Mouse (Mus musculus): Measurements from ENCODE around the gene Zfp334.

The Zfp334 gene

GRCm38 (mm10) chr2:165376001-165376400 lies 12.1 kb downstream of the Zfp334 start:
- no peak for DNase-seq (ENCODE audit: low spot score in 2 of 2)

GRCm38 (mm10) chr2:165375478-165375877 lies 12.6 kb downstream of the Zfp334 start:
- DNase-seq (ENCODE audit: low spot score in 2 of 2), result no peak

- DNase-seq (ENCODE audit: low spot score in 2 of 2), result no peak
These were observed 17.0 kb downstream of the Zfp334 start for GRCm38 (mm10) chr2:165371066-165371465.

- no peak for DNase-seq (ENCODE audit: low spot score in 2 of 2)
These were observed 17.7 kb downstream of the Zfp334 start for GRCm38 (mm10) chr2:165370348-165370747.

- DNase-seq (ENCODE audit: low spot score in 2 of 2), result no peak
These were observed 19.6 kb downstream of the Zfp334 start, which contains the start of gene Zfp663 for GRCm38 (mm10) chr2:165368496-165368895. TSS of gene Zfp663 (minus strand) at chr2:165368729.

GRCm38 (mm10) chr2:165367868-165368439 lies 20.1 kb downstream of the Zfp334 start:
- no peak for DNase-seq (ENCODE audit: low spot score in 2 of 2)

- peak in 1 of 2 experiments; percentile 40 for DNase-seq (ENCODE audit: low spot score in 2 of 2)
These were observed 21.0 kb downstream of the Zfp334 start for GRCm38 (mm10) chr2:165367047-165367520.

- no peak for DNase-seq (ENCODE audit: low spot score in 2 of 2)
These were observed 23.5 kb downstream of the Zfp334 start for GRCm38 (mm10) chr2:165364334-165365091.

GRCm38 (mm10) chr2:165363282-165363681 lies 24.8 kb downstream of the Zfp334 start:
- no peak for DNase-seq (ENCODE audit: low spot score in 2 of 2)

- no peak for DNase-seq (ENCODE audit: low spot score in 2 of 2)
These were observed 27.2 kb downstream of the Zfp334 start for GRCm38 (mm10) chr2:165360861-165361260.

GRCm38 (mm10) chr2:165351828-165352513 lies 36.1 kb downstream of the Zfp334 start:
- DNase-seq (ENCODE audit: low spot score in 2 of 2), result no peak

- DNase-seq (ENCODE audit: low spot score in 2 of 2), result no peak
These were observed 38.6 kb downstream of the Zfp334 start for GRCm38 (mm10) chr2:165349466-165349865.

GRCm38 (mm10) chr2:165346180-165346579 lies 41.9 kb downstream of the Zfp334 start:
- DNase-seq (ENCODE audit: low spot score in 2 of 2), result no peak

GRCm38 (mm10) chr2:165337191-165337590 lies 50.9 kb downstream of the Zfp334 start:
- no peak for DNase-seq (ENCODE audit: low spot score in 2 of 2)

- DNase-seq (ENCODE audit: low spot score in 2 of 2), result no peak
These were observed 55.3 kb downstream of the Zfp334 start for GRCm38 (mm10) chr2:165332610-165333210.

GRCm38 (mm10) chr2:165329703-165330102 lies 58.4 kb downstream of the Zfp334 start:
- DNase-seq (ENCODE audit: low spot score in 2 of 2), result no peak

- DNase-seq (ENCODE audit: low spot score in 2 of 2), result no peak
These were observed 59.3 kb downstream of the Zfp334 start for GRCm38 (mm10) chr2:165328746-165329145.

- DNase-seq (ENCODE audit: low spot score in 2 of 2), result no peak
These were observed 60.7 kb downstream of the Zfp334 start for GRCm38 (mm10) chr2:165327386-165327785.

GRCm38 (mm10) chr2:165326304-165327190 lies 61.5 kb downstream of the Zfp334 start, which contains the start of gene Elmo2:
TSS of gene Elmo2 (minus strand) at chr2:165326479.
- DNase-seq (ENCODE audit: low spot score in 2 of 2), result peak; percentile 96 to 97

- DNase-seq (ENCODE audit: low spot score in 2 of 2), result no peak
These were observed 62.3 kb downstream of the Zfp334 start for GRCm38 (mm10) chr2:165325521-165326303.
